Mouse (Mus musculus): ENCODE data around the gene Mrps10. TPM values are rescaled to one million over a fixed set of nuclear protein-coding genes. Genes with fewer than 3 reads are reported as not detected.
A peak's percentile ranks its signal among the peaks of the same experiment; 100 is the strongest.
"Not testable (repeated sequence)": the region's sequence is repeated elsewhere in the genome, so short reads cannot be mapped to it uniquely, and the experiment has no call there.

Gene Mrps10
- polyA plus RNA-seq, 1 experiment from 2014 or later, result 78.7 TPM

- no peak overlapping the region for H3K27ac ChIP-seq (ENCODE audit: low read depth, low read length)
- 84% methylated on average over 9 of the region's 9 CpGs for WGBS (ENCODE audit: insufficient replicate concordance)
- H3K9ac ChIP-seq (ENCODE audit: low read depth, low read length), result no peak overlapping the region
- ATAC-seq (replicated peaks; ENCODE audit: insufficient number of reproducible peaks, low FRiP score, low TSS enrichment), result no peak
- no peaks in the 10 kb centered on the region for H3K9me3 ChIP-seq (replicated peaks; ENCODE audit: control insufficient read depth, low read length)
- peaks cover 7% of the 10 kb centered on the region for H3K36me3 ChIP-seq (ENCODE audit: control insufficient read depth, insufficient read depth, low read length)
- no peaks in the 10 kb centered on the region for H3K27me3 ChIP-seq (ENCODE audit: control insufficient read depth, insufficient read depth, low read length)
- H3K4me1 ChIP-seq (ENCODE audit: control insufficient read depth, insufficient read depth, low read length), result no peaks in the 10 kb centered on the region
- H3K4me3 ChIP-seq (ENCODE audit: low read depth, low read length), result no peak overlapping the region
- H3K4me2 ChIP-seq, result no peak overlapping the region
Measured at GRCm38 (mm10) chr17:47330616-47331015, 38.1 kb upstream of the Mrps10 start.

- no peak overlapping the region for H3K4me2 ChIP-seq
Measured at GRCm38 (mm10) chr17:47332001-47332611, 36.6 kb upstream of the Mrps10 start.

DNA sequence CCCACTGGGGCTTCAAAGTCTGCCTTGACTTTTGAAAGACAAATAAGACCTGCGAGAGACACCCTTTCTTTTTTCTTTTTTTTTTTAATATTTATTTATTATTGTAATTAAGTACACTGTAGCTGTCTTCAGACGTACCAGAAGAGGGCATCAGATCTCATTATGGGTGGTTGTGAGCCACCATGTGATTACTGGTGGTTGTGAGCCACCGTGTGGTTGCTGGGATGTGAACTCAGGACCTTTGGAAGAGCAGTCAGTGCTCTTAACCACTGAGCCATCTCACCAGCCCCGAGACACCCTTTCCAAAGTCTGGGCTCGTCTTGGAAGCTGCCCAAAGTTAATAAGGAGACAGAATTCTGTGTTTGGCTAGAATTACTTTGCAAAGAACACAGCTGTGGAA lies 36.0 kb upstream of the Mrps10 start:
- not testable (repeated sequence) for H3K27me3 ChIP-seq (ENCODE audit: control insufficient read depth, insufficient read depth, low read length); H3K9me3 ChIP-seq (replicated peaks; ENCODE audit: control insufficient read depth, low read length); H3K27ac ChIP-seq (ENCODE audit: low read depth, low read length); H3K4me1 ChIP-seq (ENCODE audit: control insufficient read depth, insufficient read depth, low read length); H3K4me2 ChIP-seq; ATAC-seq (replicated peaks; ENCODE audit: insufficient number of reproducible peaks, low FRiP score, low TSS enrichment); H3K9ac ChIP-seq (ENCODE audit: low read depth, low read length); H3K36me3 ChIP-seq (ENCODE audit: control insufficient read depth, insufficient read depth, low read length); H3K4me3 ChIP-seq (ENCODE audit: low read depth, low read length)
- WGBS (ENCODE audit: insufficient replicate concordance), result 54% methylated on average over 5 of the region's 5 CpGs

More at GRCm38 (mm10) chr17:47332001-47332611, 36.6 kb upstream of the Mrps10 start:
- Histone ChIP-seq H3K27ac (ENCODE audit: low read depth, low read length) (no peak overlapping the region), H3K27me3 (ENCODE audit: control insufficient read depth, insufficient read depth, low read length) (no peaks in the 10 kb centered on the region), H3K4me3 (ENCODE audit: low read depth, low read length) (no peak overlapping the region), H3K4me1 (ENCODE audit: control insufficient read depth, insufficient read depth, low read length) (no peaks in the 10 kb centered on the region), H3K36me3 (ENCODE audit: control insufficient read depth, insufficient read depth, low read length) (peaks cover 7% of the 10 kb centered on the region), H3K9me3 (replicated peaks; ENCODE audit: control insufficient read depth, low read length) (no peaks in the 10 kb centered on the region), H3K9ac (ENCODE audit: low read depth, low read length) (no peak overlapping the region)
- ATAC-seq (replicated peaks; ENCODE audit: insufficient number of reproducible peaks, low FRiP score, low TSS enrichment), result no peak; the same call in 1 of the 2 replicates
- 73% methylated on average over 12 of the region's 12 CpGs for whole genome bisulfite sequencing (ENCODE audit: insufficient replicate concordance)

DNA sequence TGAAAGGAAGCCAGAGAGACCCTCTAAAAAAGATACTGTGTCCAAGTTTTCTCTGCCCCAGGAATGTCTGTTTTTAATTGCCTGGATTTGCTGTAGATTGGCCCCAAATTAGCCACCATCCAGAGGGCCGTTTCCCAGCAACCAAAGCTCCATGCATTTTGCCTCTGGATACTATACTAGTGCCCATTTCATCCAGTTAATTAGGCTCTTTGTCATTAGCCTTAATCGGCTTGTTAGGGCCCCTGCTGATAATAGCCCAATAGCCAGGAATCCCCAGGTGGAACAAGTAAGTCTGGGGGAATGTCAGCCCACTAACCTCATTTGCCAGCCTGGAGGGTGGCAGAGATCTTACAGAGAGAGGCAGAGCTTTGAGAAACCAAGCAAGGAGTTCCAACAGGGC lies 35.3 kb upstream of the Mrps10 start:
- Histone ChIP-seq H3K4me3 (ENCODE audit: low read depth, low read length) (no peak overlapping the region), H3K9me3 (replicated peaks; ENCODE audit: control insufficient read depth, low read length) (no peaks in the 10 kb centered on the region), H3K27ac (ENCODE audit: low read depth, low read length) (no peak overlapping the region), H3K9ac (ENCODE audit: low read depth, low read length) (no peak overlapping the region), H3K36me3 (ENCODE audit: control insufficient read depth, insufficient read depth, low read length) (peaks cover 7% of the 10 kb centered on the region), H3K4me1 (ENCODE audit: control insufficient read depth, insufficient read depth, low read length) (no peaks in the 10 kb centered on the region), H3K4me2 (no peak overlapping the region), H3K27me3 (ENCODE audit: control insufficient read depth, insufficient read depth, low read length) (no peaks in the 10 kb centered on the region)
- WGBS (ENCODE audit: insufficient replicate concordance), result 59% methylated on average over 2 of the region's 2 CpGs
- no peak for ATAC-seq (replicated peaks; ENCODE audit: insufficient number of reproducible peaks, low FRiP score, low TSS enrichment)

DNA sequence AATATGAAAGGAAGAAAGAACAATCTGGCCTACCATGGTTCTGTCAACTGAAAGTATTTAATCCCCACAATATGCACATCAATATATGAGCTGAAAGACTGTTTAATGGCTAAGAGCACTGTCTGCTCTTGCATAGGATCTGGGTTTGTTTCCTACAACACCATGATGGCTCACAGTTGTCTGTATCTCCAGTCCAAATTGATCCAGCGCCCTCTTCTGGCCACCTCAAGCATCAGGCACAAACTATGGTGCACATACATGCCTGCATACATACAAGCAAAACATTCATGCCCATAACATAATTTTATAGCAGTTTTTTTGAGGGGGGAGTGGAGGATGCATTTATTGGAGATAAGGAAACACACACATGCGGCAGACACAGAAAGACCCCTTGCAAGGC lies 25.6 kb upstream of the Mrps10 start:
- no peak overlapping the region for H3K27ac ChIP-seq (ENCODE audit: low read depth, low read length)
- peaks cover 54% of the 10 kb centered on the region for H3K36me3 ChIP-seq (ENCODE audit: control insufficient read depth, insufficient read depth, low read length)
- no peaks in the 10 kb centered on the region for H3K27me3 ChIP-seq (ENCODE audit: control insufficient read depth, insufficient read depth, low read length)
- no peak for ATAC-seq (replicated peaks; ENCODE audit: insufficient number of reproducible peaks, low FRiP score, low TSS enrichment)
- no peak overlapping the region for H3K4me2 ChIP-seq
- H3K9me3 ChIP-seq (replicated peaks; ENCODE audit: control insufficient read depth, low read length), result peaks cover 4% of the 10 kb centered on the region; the same call in 1 of the 2 replicates
- no peak overlapping the region for H3K9ac ChIP-seq (ENCODE audit: low read depth, low read length)
- no peaks in the 10 kb centered on the region for H3K4me1 ChIP-seq (ENCODE audit: control insufficient read depth, insufficient read depth, low read length)
- no peak overlapping the region for H3K4me3 ChIP-seq (ENCODE audit: low read depth, low read length)
- WGBS (ENCODE audit: insufficient replicate concordance), result 81% methylated on average over 2 of the region's 2 CpGs

DNA sequence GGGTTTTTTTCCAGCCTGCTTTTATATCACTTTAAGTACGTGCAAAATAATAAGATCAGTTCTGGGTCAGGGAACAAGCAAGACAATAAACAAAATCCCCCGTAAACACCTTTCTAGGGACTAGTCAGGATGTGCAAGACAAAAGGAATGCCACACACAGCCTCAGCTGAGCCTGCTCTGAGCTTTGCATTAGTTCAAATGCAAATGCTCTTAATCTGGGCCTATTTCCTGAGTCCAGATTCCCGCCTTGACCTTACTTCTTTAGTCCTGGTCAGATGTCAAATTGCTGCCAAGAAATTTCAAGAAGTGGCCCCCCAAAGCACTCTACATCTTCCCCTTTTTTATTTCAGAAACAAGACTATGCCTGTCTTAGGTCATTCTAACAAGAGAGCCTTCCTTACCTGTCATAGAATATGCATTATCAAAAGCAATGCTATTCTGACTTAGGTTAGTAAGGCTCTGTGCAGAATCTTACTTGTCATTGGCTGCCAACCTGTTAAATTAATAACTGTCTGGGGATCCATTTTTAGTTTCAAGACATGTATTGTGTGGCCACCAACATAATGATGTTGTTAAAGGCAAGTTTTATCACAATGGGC lies 18.9 kb upstream of the Mrps10 start:
- Histone ChIP-seq H3K9me3 (replicated peaks; ENCODE audit: control insufficient read depth, low read length) (peaks cover 26% of the 10 kb centered on the region), H3K27ac (ENCODE audit: low read depth, low read length) (no peak overlapping the region), H3K4me1 (ENCODE audit: control insufficient read depth, insufficient read depth, low read length) (no peaks in the 10 kb centered on the region), H3K27me3 (ENCODE audit: control insufficient read depth, insufficient read depth, low read length) (no peaks in the 10 kb centered on the region), H3K9ac (ENCODE audit: low read depth, low read length) (no peak overlapping the region), H3K36me3 (ENCODE audit: control insufficient read depth, insufficient read depth, low read length) (peaks cover 78% of the 10 kb centered on the region), H3K4me2 (no peak overlapping the region), H3K4me3 (ENCODE audit: low read depth, low read length) (no peak overlapping the region)
- WGBS (ENCODE audit: insufficient replicate concordance), result 86% methylated on average over 3 of the region's 3 CpGs
- ATAC-seq (replicated peaks; ENCODE audit: insufficient number of reproducible peaks, low FRiP score, low TSS enrichment), result no peak

GRCm38 (mm10) chr17:47359964-47360363 lies 8.7 kb upstream of the Mrps10 start:
- Histone ChIP-seq H3K4me2 (no peak overlapping the region), H3K36me3 (ENCODE audit: control insufficient read depth, insufficient read depth, low read length) (peaks cover 13% of the 10 kb centered on the region), H3K4me1 (ENCODE audit: control insufficient read depth, insufficient read depth, low read length) (no peaks in the 10 kb centered on the region), H3K9me3 (replicated peaks; ENCODE audit: control insufficient read depth, low read length) (no peaks in the 10 kb centered on the region), H3K27ac (ENCODE audit: low read depth, low read length) (no peak overlapping the region), H3K9ac (ENCODE audit: low read depth, low read length) (no peak overlapping the region), H3K27me3 (ENCODE audit: control insufficient read depth, insufficient read depth, low read length) (0 out of 2 replicates have a peak, but pooled peaks cover 2% of the 10 kb centered on the region), H3K4me3 (ENCODE audit: low read depth, low read length) (no peak overlapping the region)
- WGBS (ENCODE audit: insufficient replicate concordance), result 47% methylated on average over 6 of the region's 6 CpGs
- ATAC-seq (replicated peaks; ENCODE audit: insufficient number of reproducible peaks, low FRiP score, low TSS enrichment), result no peak

- Histone ChIP-seq H3K27ac (ENCODE audit: low read depth, low read length) (no peak overlapping the region), H3K4me2 (no peak overlapping the region), H3K27me3 (ENCODE audit: control insufficient read depth, insufficient read depth, low read length) (0 out of 2 replicates have a peak, but pooled peaks cover 5% of the 10 kb centered on the region), H3K9me3 (replicated peaks; ENCODE audit: control insufficient read depth, low read length) (no peaks in the 10 kb centered on the region), H3K9ac (ENCODE audit: low read depth, low read length) (no peak overlapping the region), H3K4me1 (ENCODE audit: control insufficient read depth, insufficient read depth, low read length) (no peaks in the 10 kb centered on the region), H3K4me3 (ENCODE audit: low read depth, low read length) (no peak overlapping the region), H3K36me3 (ENCODE audit: control insufficient read depth, insufficient read depth, low read length) (peaks cover 6% of the 10 kb centered on the region)
- 73% methylated on average over 11 of the region's 11 CpGs for WGBS (ENCODE audit: insufficient replicate concordance)
- ATAC-seq (replicated peaks; ENCODE audit: insufficient number of reproducible peaks, low FRiP score, low TSS enrichment), result no peak
Measured at GRCm38 (mm10) chr17:47361343-47361742, 7.3 kb upstream of the Mrps10 start.

GRCm38 (mm10) chr17:47369087-47369443 lies 378 bp downstream of the Mrps10 start:
- peak overlapping the region; percentile 74 for H3K4me3 ChIP-seq (ENCODE audit: low read depth, low read length)
- H3K4me2 ChIP-seq, result peak overlapping the region; percentile 75
- 0 out of 2 replicates have a peak, but pooled peaks cover 3% of the 10 kb centered on the region for H3K4me1 ChIP-seq (ENCODE audit: control insufficient read depth, insufficient read depth, low read length)
- WGBS (ENCODE audit: insufficient replicate concordance), result 2% methylated on average over 20 of the region's 20 CpGs
- H3K36me3 ChIP-seq (ENCODE audit: control insufficient read depth, insufficient read depth, low read length), result peaks cover 7% of the 10 kb centered on the region; the same call in 1 of the 2 replicates
- no peaks in the 10 kb centered on the region for H3K9me3 ChIP-seq (replicated peaks; ENCODE audit: control insufficient read depth, low read length)
- no peak for ATAC-seq (replicated peaks; ENCODE audit: insufficient number of reproducible peaks, low FRiP score, low TSS enrichment)
- peaks cover 10% of the 10 kb centered on the region for H3K27me3 ChIP-seq (ENCODE audit: control insufficient read depth, insufficient read depth, low read length)
- peak overlapping the region; percentile 77 for H3K9ac ChIP-seq (ENCODE audit: low read depth, low read length)
- H3K27ac ChIP-seq (ENCODE audit: low read depth, low read length), result no peak overlapping the region
